Mouse (Mus musculus): ENCODE data around the gene 4930544D05Rik. TPM values are rescaled to one million over a fixed set of nuclear protein-coding genes. Genes with fewer than 3 reads are reported as not detected.

The 4930544D05Rik gene
- polyA plus RNA-seq, 1 experiment: not detected

DNA sequence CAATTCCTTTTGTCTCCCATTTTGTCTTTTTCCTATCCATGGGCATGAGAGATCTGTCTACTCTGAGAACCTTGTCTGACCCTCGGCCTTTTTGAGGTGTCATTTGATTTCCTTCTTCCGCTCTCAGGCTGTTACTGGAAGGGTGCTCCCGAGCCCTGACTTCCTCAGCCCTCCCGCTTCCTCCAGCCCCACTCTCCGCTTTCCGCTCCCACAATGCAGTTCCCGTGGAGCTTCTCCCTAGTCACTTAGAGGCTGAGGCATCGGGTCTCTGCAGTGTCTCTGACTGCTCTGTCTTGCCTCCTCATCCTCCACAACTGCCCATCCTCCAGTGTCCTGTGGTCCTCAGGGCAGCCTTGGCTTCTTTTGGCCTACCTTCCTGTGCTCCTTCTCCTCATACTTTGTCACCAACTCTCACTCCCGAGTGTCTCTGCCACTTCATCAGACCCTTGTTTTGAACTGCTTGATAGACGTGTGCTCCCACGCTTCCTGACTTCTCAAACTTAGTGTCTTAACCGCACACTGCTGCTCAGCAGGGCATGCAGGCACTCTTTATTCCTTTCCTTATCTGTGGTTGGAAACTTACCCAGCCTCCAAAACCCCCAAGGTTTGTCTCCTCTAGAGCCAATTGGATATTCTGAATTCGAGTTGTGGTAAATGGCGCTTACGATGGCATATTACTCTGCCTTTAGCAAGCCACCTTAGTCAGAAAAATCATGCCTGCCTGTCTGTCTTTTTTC, 21.2 kb upstream of the 4930544D05Rik start:
- Histone ChIP-seq H3K4me3 (replicated peaks) (no peak overlapping the region), H3K36me3 (ENCODE audit: control insufficient read depth) (peaks cover 21% of the 10 kb centered on the region), H3K9me3 (ENCODE audit: control insufficient read depth, low read length) (no peaks in the 10 kb centered on the region), H3K4me1 (ENCODE audit: control insufficient read depth) (peaks cover 15% of the 10 kb centered on the region), H3K27me3 (ENCODE audit: control insufficient read depth) (no peaks in the 10 kb centered on the region)
- TF ChIP-seq TAL1 (IDR thresholded peaks at IDR 0.05; ENCODE audit: low read length): no peak
- TF ChIP-seq GATA1 (IDR thresholded peaks at IDR 0.05; ENCODE audit: low read length): no peak

DNA sequence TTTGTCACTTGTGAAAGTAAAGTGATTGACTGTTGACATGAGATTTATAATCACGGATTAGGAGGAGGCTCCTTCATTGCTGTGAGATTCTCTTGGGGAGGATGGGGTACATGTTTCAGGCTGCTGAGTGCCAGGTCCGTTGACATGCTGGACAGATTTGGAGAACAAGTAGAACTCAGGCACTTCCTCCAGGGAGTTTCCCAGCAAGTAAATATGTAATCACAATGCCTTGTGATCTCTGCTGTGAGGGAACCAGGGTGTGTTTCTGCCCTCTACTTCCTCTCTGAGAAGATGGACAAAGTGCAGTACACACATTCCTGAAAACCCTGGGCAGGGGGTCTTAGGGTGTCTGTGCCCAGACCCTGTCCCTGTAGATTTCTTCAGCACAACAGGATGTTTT, 20.0 kb upstream of the 4930544D05Rik start:
- Histone ChIP-seq H3K4me1 (ENCODE audit: control insufficient read depth) (peaks cover 15% of the 10 kb centered on the region), H3K4me3 (replicated peaks) (no peak overlapping the region), H3K27me3 (ENCODE audit: control insufficient read depth) (no peaks in the 10 kb centered on the region), H3K9me3 (ENCODE audit: control insufficient read depth, low read length) (no peaks in the 10 kb centered on the region), H3K36me3 (ENCODE audit: control insufficient read depth) (peaks cover 27% of the 10 kb centered on the region)
- TF ChIP-seq GATA1 (IDR thresholded peaks at IDR 0.05; ENCODE audit: low read length): no peak
- TF ChIP-seq TAL1 (IDR thresholded peaks at IDR 0.05; ENCODE audit: low read length): no peak

DNA sequence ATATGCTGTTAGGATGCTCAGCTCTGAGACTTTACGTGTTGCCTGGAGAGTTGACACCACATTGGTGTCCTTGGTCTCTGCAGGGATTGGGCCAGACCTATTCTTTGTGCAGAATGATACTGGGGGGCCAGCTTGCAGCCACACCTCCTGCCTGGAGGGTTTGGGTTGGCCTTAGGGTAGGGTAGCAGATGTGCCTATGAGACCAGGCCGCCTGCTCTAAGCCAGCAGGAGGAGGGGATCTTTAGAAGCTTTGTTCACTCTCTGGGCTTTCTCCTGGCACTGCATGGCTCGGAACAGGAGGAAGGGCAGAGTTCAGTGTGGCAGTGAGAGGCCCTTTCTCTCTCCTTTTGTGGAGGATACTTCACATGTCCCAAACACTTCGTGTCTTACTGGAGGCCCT, 19.6 kb upstream of the 4930544D05Rik start:
- Histone ChIP-seq H3K9me3 (ENCODE audit: control insufficient read depth, low read length) (no peaks in the 10 kb centered on the region), H3K4me1 (ENCODE audit: control insufficient read depth) (peaks cover 15% of the 10 kb centered on the region), H3K4me3 (replicated peaks) (no peak overlapping the region), H3K27me3 (ENCODE audit: control insufficient read depth) (no peaks in the 10 kb centered on the region), H3K36me3 (ENCODE audit: control insufficient read depth) (peaks cover 27% of the 10 kb centered on the region)
- no peak for TF ChIP-seq GATA1 (IDR thresholded peaks at IDR 0.05; ENCODE audit: low read length)
- no peak for TF ChIP-seq TAL1 (IDR thresholded peaks at IDR 0.05; ENCODE audit: low read length)

DNA sequence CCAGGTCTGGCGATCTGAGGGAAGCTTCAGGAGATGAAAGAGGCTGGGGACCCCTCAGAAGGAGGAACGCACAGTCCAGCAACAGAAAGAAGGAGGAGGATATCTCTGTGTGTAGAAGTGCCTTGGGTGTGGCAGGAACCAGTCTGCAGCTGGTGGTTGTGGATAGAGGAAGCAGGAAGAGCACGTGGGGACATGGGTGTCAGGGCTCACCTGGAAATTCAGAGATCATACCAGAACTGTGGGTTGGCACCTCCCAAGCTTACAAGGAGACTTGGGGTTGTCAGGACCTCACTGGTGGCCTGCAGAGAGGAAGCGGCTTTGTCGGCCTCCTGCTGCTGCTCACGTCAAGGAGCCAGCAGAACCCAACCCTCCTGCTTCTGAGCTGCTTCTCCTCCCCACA, 18.3 kb upstream of the 4930544D05Rik start:
- Histone ChIP-seq H3K4me3 (replicated peaks) (no peak overlapping the region), H3K27me3 (ENCODE audit: control insufficient read depth) (no peaks in the 10 kb centered on the region), H3K36me3 (ENCODE audit: control insufficient read depth) (peaks cover 36% of the 10 kb centered on the region), H3K4me1 (ENCODE audit: control insufficient read depth) (peaks cover 15% of the 10 kb centered on the region), H3K9me3 (ENCODE audit: control insufficient read depth, low read length) (no peaks in the 10 kb centered on the region)
- no peak for TF ChIP-seq GATA1 (IDR thresholded peaks at IDR 0.05; ENCODE audit: low read length)
- no peak for TF ChIP-seq TAL1 (IDR thresholded peaks at IDR 0.05; ENCODE audit: low read length)

DNA sequence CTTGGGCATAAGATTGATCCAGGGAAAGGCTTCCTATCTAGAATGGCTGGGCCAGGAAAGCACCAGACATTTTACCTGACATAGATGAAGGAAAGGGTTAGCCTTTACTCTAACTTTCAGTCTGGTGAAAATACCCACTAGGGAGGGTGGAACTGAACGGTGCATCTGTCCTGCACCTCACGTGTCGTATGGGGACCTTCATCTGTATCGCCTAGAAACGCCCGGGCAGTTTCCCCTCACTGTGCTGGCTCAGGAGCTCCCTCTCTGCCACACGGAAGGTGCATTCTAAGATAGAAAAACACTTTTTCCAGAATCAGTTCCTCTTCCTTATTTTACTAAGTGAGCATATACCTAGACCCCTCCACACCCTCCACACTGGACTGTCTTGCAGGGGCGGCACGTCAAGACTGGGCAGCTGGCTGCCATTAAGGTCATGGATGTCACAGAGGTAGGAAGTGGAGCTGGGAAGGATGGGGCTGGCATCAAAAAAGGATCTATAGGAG, 17.1 kb upstream of the 4930544D05Rik start:
- Histone ChIP-seq H3K4me1 (ENCODE audit: control insufficient read depth) (peaks cover 15% of the 10 kb centered on the region), H3K9me3 (ENCODE audit: control insufficient read depth, low read length) (no peaks in the 10 kb centered on the region), H3K36me3 (ENCODE audit: control insufficient read depth) (peaks cover 44% of the 10 kb centered on the region), H3K27me3 (ENCODE audit: control insufficient read depth) (no peaks in the 10 kb centered on the region), H3K4me3 (replicated peaks) (no peak overlapping the region)
- TF ChIP-seq GATA1 (IDR thresholded peaks at IDR 0.05; ENCODE audit: low read length): no peak
- TF ChIP-seq TAL1 (IDR thresholded peaks at IDR 0.05; ENCODE audit: low read length): no peak

DNA sequence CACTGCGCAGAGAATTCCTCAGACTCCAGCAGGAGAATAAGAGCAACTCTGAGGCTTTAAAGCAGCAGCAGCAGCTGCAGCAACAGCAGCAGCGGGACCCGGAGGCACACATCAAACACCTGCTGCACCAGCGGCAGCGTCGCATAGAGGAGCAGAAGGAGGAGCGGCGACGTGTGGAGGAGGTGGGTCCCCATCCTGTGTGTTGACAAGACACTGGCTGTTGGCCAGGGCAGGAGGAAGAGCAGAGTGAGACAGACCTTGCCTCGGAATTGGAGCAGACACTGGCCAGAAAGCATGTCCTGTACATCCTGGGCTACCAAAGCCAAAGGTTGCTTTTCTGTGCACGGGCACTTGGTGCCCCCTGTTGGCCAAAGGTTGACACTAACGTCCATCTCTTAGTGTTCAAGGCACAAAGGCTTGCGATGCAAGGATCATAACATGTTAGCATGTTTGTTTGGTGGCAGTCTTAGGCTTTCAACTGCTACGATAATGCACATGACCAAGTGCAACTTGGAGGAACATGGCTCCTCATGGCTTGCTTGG, 10.6 kb upstream of the 4930544D05Rik start:
- Histone ChIP-seq H3K4me1 (ENCODE audit: control insufficient read depth) (peaks cover 7% of the 10 kb centered on the region), H3K4me3 (replicated peaks) (no peak overlapping the region), H3K9me3 (ENCODE audit: control insufficient read depth, low read length) (no peaks in the 10 kb centered on the region), H3K27me3 (ENCODE audit: control insufficient read depth) (no peaks in the 10 kb centered on the region), H3K36me3 (ENCODE audit: control insufficient read depth) (peaks cover 80% of the 10 kb centered on the region)
- TF ChIP-seq TAL1 (IDR thresholded peaks at IDR 0.05; ENCODE audit: low read length) (no peak), GATA1 (IDR thresholded peaks at IDR 0.05; ENCODE audit: low read length) (no peak)

DNA sequence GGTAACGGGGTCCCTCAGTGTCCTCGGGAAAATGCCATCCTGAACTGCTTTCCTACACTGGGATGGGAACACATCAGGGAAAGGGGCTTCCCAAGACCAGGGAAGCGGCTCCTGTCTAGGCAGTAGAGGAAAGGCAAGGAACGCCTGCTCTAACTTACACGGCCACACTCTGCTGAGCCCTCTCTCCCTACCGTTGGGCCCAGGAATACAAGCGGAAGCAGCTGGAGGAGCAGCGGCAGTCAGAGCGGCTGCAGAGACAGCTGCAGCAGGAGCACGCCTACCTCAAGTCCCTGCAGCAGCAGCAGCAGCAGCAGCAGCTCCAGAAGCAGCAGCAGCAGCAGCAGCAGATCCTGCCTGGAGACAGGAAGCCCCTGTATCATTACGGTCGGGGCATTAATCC, 8.9 kb upstream of the 4930544D05Rik start:
- H3K4me1 ChIP-seq (ENCODE audit: control insufficient read depth): peaks cover 7% of the 10 kb centered on the region
- H3K36me3 ChIP-seq (ENCODE audit: control insufficient read depth): peaks cover 89% of the 10 kb centered on the region
- H3K9me3 ChIP-seq (ENCODE audit: control insufficient read depth, low read length): no peaks in the 10 kb centered on the region
- no peak overlapping the region for H3K4me3 ChIP-seq (replicated peaks)
- TF ChIP-seq TAL1 (IDR thresholded peaks at IDR 0.05; ENCODE audit: low read length) (no peak), GATA1 (IDR thresholded peaks at IDR 0.05; ENCODE audit: low read length) (no peak)
- H3K27me3 ChIP-seq (ENCODE audit: control insufficient read depth): no peaks in the 10 kb centered on the region

DNA sequence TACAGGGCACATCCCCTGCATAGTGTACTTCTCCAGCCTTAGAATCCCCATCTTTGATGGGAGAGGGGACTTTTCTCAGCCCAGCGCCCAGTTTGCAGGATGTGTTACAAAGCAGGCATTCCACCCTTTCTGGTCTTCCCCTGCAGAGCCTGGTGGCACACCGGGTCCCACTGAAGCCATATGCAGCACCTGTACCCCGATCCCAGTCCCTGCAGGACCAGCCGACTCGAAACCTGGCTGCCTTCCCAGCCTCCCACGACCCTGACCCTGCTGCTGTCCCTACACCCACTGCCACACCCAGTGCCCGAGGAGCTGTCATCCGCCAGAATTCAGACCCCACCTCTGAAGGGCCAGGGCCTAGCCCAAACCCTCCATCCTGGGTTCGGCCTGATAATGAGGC, 8.0 kb upstream of the 4930544D05Rik start:
- peaks cover 89% of the 10 kb centered on the region for H3K36me3 ChIP-seq (ENCODE audit: control insufficient read depth)

DNA sequence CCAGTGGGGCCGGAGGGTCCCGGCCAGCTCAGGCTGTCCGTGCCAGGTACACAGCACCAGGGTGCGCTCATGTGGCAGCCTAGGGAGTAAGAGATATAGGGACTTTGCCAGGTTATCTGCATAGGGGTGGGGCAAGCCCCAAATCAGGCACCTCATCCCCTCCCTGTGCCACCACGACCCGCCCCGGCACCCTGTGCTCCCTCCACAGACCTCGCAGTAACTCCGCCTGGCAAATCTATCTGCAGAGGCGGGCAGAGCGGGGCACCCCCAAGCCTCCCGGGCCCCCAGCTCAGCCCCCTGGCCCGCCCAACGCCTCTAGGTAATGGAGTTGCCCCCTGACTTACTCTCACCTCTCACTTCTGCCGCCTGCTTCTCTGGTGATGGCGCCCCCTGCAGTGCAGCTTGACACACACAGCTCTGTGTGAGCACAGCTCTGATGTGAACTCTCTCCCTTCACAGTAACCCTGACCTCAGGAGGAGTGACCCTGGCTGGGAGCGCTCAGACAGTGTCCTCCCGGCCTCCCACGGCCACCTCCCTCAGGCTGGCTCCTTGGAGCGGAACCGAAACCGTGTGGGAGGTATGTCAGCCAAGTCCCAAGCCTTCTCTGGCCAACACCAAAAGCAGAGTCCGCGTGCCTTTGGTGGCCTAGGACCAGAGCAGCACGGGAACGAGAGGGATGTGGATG, 7.1 kb upstream of the 4930544D05Rik start:
- H3K9me3 ChIP-seq (ENCODE audit: control insufficient read depth, low read length): no peaks in the 10 kb centered on the region
- peaks cover 13% of the 10 kb centered on the region for H3K4me1 ChIP-seq (ENCODE audit: control insufficient read depth)
- TF ChIP-seq TAL1 (IDR thresholded peaks at IDR 0.05; ENCODE audit: low read length) (no peak), GATA1 (IDR thresholded peaks at IDR 0.05; ENCODE audit: low read length) (no peak)
- no peak overlapping the region for H3K4me3 ChIP-seq (replicated peaks)
- peaks cover 90% of the 10 kb centered on the region for H3K36me3 ChIP-seq (ENCODE audit: control insufficient read depth)
- no peaks in the 10 kb centered on the region for H3K27me3 ChIP-seq (ENCODE audit: control insufficient read depth)

More for the DNA sequence above, 8.0 kb upstream of the 4930544D05Rik start:
- Histone ChIP-seq H3K4me1 (ENCODE audit: control insufficient read depth) (peaks cover 9% of the 10 kb centered on the region), H3K9me3 (ENCODE audit: control insufficient read depth, low read length) (no peaks in the 10 kb centered on the region), H3K4me3 (replicated peaks) (no peak overlapping the region), H3K27me3 (ENCODE audit: control insufficient read depth) (no peaks in the 10 kb centered on the region)
- TF ChIP-seq TAL1 (IDR thresholded peaks at IDR 0.05; ENCODE audit: low read length) (no peak), GATA1 (IDR thresholded peaks at IDR 0.05; ENCODE audit: low read length) (no peak)
